Mouse (Mus musculus) ES-Bruce4 (cell line): Measurements from ENCODE around the gene Chtop.

Experiments
- CTCF ChIP-seq: IDR thresholded peaks from one replicate; pipeline ENCODE4 v1.8.1; 2011; ENCODE audit warnings: low read depth, low read length
- EP300 ChIP-seq: IDR thresholded peaks from 2 replicates; pipeline ENCODE4 v1.6.1; 2011; ENCODE audit warnings: low read depth, low read length; ENCODE audit not compliant: insufficient read depth
- POLR2A ChIP-seq: IDR thresholded peaks from one replicate; pipeline ENCODE4 v1.8.1; 2011; ENCODE audit warnings: low read length; ENCODE audit not compliant: insufficient read depth

DNA sequence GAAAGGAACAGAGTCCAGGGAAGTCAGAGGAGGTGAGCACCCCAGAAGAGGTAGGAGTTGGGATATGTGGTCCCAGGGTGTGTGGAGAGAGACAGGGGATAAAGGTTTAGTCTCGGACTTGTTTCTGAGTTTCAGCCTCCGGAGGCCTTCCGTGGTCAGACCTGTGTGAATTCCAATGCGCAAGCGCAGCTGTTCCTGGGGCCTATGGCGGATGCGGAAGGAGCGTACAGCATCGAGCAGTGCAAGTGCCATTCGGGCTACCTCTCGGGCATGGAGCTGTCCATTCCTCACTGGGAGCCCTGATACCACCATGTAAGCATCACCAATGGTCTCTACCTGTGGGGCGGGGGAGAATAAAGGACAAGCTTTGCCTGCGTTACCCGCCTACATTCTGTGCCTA lies 54.4 kb downstream of the Chtop start:
- TF ChIP-seq CTCF (no peak), POLR2A (no peak), EP300 (no peak)
